17 mouse cellular contexts compared by ENCODE assay signal in the genomic region with DNA sequence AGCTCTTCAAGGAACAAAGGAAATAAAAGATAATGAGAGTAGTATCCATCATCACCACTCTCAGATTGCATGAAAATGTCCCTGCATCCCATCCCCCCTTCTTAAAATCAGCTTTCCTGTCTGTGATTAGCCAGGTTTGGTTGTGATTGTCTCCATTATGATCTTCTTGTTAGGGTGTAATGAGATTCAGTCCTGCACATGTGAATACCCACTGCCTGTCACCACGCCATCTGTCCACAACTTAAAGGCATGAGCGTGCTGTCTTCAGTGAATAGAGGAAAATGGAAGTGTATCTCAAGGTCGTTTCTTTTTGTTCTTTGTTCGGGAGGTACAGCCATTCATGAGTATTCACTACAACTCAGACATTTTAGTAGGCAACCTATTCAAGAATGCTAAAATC.
DNase-seq lines count a peak whose midpoint lies in the region; ATAC-seq lines count a peak whose summit lies in the region.
"Had no signal": no experiment of that assay in that cellular context is flagged by ENCODE, and none has a peak within 500 bp of the region (broad histone marks: within the 10 kb centered on the region; RNA-seq: fewer than 3 reads in every experiment).

No protein-coding gene starts in this region.

- peak; percentile 79 for ATAC-seq in forebrain, embryonic 15.5 days (replicated peaks)
- no peak for ATAC-seq in frontal cortex, adult (ENCODE audit: low TSS enrichment)
- ATAC-seq: intestine, postnatal 0 days; Patski had no signal

- DNase-seq in right cerebral cortex, postnatal 4 days = peak; percentile 5
- no peak for DNase-seq in right cerebral cortex, adult 2 months (ENCODE audit: low spot score in 2 of 2)
- peak; percentile 30 for DNase-seq in mesoderm, embryonic 11.5 days (ENCODE audit: low read depth, low spot score)
- DNase-seq in urinary bladder, postnatal 36 days (ENCODE audit: low spot score in 2 of 2) = no peak
- DNase-seq in heart, embryonic 10.5 days (ENCODE audit: low spot score) = no peak
- DNase-seq: adrenal gland, postnatal 14 days; heart, adult 18-20 months; heart, postnatal 10 days; kidney, postnatal 36 days; lung, embryonic 14.5 days had no signal

- no peak overlapping the region for H3K4me2 ChIP-seq in forebrain, embryonic 15.5 days (replicated peaks)
- H3K4me2 ChIP-seq: embryonic facial prominence, embryonic 13.5 days; limb, embryonic 15.5 days; lung, embryonic 14.5 days had no signal

- H3K36me3 ChIP-seq in forebrain, embryonic 15.5 days = no peaks in the 10 kb centered on the region
- H3K36me3 ChIP-seq in heart, embryonic 10.5 days = no peaks in the 10 kb centered on the region
- H3K36me3 ChIP-seq: embryonic facial prominence, embryonic 13.5 days; limb, embryonic 15.5 days had no signal

- H3K9ac ChIP-seq in forebrain, embryonic 15.5 days (replicated peaks) = no peak overlapping the region
- H3K9ac ChIP-seq: embryonic facial prominence, embryonic 13.5 days; limb, embryonic 15.5 days; lung, embryonic 14.5 days had no signal

- WGBS in forebrain, embryonic 15.5 days = 6% methylated on average over 4 of the region's 4 CpGs
- WGBS in heart, embryonic 10.5 days = 71% methylated on average over 4 of the region's 4 CpGs

- peaks cover 16% of the 10 kb centered on the region for H3K4me1 ChIP-seq in forebrain, embryonic 15.5 days
- H3K4me1 ChIP-seq in heart, embryonic 10.5 days = no peaks in the 10 kb centered on the region
- H3K4me1 ChIP-seq: embryonic facial prominence, embryonic 13.5 days; limb, embryonic 15.5 days had no signal

- no peaks in the 10 kb centered on the region for H3K9me3 ChIP-seq in forebrain, embryonic 15.5 days
- no peaks in the 10 kb centered on the region for H3K9me3 ChIP-seq in heart, embryonic 10.5 days
- H3K9me3 ChIP-seq: embryonic facial prominence, embryonic 13.5 days; limb, embryonic 15.5 days had no signal

- peak overlapping the region; percentile 65 for H3K27ac ChIP-seq in forebrain, embryonic 15.5 days (replicated peaks)
- H3K27ac ChIP-seq in heart, embryonic 10.5 days = no peak overlapping the region
- H3K27ac ChIP-seq: embryonic facial prominence, embryonic 13.5 days; limb, embryonic 15.5 days; stomach, postnatal 0 days had no signal

- H3K27me3 ChIP-seq in forebrain, embryonic 15.5 days = no peaks in the 10 kb centered on the region
- no peaks in the 10 kb centered on the region for H3K27me3 ChIP-seq in heart, embryonic 10.5 days (ENCODE audit: insufficient read depth, poor library complexity, severe bottlenecking)
- H3K27me3 ChIP-seq: embryonic facial prominence, embryonic 13.5 days had no signal

- H3K4me3 ChIP-seq in forebrain, embryonic 15.5 days = no peak overlapping the region
- no peak overlapping the region for H3K4me3 ChIP-seq in heart, embryonic 10.5 days
- H3K4me3 ChIP-seq: embryonic facial prominence, embryonic 13.5 days; limb, embryonic 15.5 days had no signal

Comparison
In these comparisons a context has a peak if more than half of its experiments do, and no peak if none do; other contexts are left out.
1. DNase-seq: peak in right cerebral cortex, postnatal 4 days (single experiment) and mesoderm, embryonic 11.5 days (single experiment); none in right cerebral cortex, adult 2 months (0 of 2), urinary bladder, postnatal 36 days (0 of 2) and heart, embryonic 10.5 days (single experiment).